Mouse (Mus musculus) heart, postnatal 36 days (tissue): Measurements from ENCODE around the gene Npffr2. TPM values are rescaled to one million over a fixed set of nuclear protein-coding genes. Genes with fewer than 3 reads are reported as not detected.

Experiments
- total RNA-seq, 2 experiments: library from RNA; stranded (reverse); gene quantifications; 2 replicates each; pipeline ENCODE4 v1.2.3; 2021

The Npffr2 gene
- total RNA-seq, 2 experiments from 2014 or later = not detected

Other genes with a start within 250 kb of the Npffr2 start
- gene Gc, start 69.5 kb upstream of the Npffr2 start, total RNA-seq = not detected